Mouse (Mus musculus) adrenal gland, adult 8-10 months (tissue): ENCODE data around the gene Asb16. TPM values are rescaled to one million over a fixed set of nuclear protein-coding genes. Genes with fewer than 3 reads are reported as not detected.
"Not testable (repeated sequence)": the region's sequence is repeated elsewhere in the genome, so short reads cannot be mapped to it uniquely, and the experiment has no call there.

ENCODE experiments used
- DNase-seq: peaks from one replicate; pipeline ENCODE4 v3.0.0; 2022
- total RNA-seq, 4 experiments: library from RNA; stranded (reverse); gene quantifications; 2 replicates each; pipeline ENCODE4 v1.2.4; 2022

Asb16 gene
- total RNA-seq, 4 experiments from 2014 or later = 0.20 to 1.2 (median 0.78) TPM

- DNase-seq = no peak
Observed at GRCm38 (mm10) chr11:102241874-102242273, 26.7 kb upstream of the Asb16 start.

GRCm38 (mm10) chr11:102244926-102245449 lies 23.6 kb upstream of the Asb16 start:
- DNase-seq = peak; percentile 83

DNA sequence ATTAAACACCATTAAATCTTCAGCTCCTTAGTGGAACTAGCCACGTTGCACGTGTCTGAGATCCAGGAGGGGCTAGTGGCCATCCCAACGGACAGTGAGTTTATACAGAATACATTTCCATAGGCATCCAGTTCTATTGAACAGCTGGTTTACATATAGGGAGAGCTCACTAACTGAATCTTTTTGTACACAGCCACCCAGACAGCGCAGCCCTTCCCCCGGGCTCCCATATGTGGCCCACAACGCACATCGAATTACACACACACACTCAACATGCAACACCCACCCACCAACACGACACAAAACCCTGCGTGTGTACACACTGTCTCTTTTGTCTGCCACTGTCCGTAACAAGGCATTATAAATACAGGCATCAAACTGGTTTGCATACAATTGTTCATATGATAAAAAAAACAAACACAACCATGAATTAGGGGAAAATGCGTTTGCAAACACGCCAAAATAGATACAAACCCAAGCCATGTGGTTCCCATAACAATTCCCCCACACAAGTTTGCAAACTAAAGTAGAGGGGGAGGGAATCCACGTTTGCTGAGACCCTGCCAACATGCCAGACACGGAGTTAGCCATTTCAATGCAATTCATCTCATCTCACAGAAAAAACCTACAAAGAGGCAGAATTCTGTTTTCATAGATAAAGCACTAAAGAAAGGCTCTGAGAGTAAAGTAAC lies 22.8 kb upstream of the Asb16 start:
- DNase-seq = no peak

DNA sequence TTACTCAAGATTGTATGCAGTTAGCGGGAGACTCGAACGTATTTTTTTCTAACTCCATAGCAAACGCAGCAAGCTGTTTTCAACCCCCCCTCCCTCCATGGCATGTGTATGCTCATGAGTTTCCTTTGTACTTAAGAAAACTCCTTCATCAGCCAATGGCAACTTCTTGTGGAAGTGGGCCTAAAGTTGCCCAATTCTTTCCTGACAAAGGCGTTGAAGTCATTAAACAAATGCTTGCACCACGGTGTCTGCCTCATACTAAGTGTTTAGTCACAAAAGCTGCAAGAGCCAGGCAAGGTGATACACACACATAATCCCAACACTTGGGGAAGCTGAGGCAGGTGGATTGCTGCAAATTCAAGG lies 22.3 kb upstream of the Asb16 start:
- DNase-seq = no peak

DNA sequence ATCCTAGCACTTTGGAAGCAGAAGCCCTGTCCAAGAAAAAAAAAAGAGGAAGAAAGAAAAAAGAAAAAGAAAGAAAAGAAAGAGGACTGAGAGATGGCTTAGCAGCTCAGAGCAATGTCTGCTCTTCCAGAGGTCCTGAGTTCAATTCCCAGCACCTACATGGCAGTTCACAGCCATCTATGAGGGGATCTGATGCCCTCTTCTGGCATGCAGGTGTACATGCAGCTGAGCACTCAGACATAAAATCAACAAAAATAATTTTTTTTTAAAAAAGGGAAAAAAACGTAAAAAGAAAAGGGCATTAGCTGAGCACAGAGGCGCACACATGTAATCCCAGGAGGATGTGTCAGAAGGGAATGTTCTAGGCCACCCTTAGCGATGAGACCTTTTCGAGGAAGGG lies 21.7 kb upstream of the Asb16 start:
- no peak for DNase-seq

GRCm38 (mm10) chr11:102248630-102249230 lies 19.8 kb upstream of the Asb16 start, which contains the start of gene BC030867:
Gene BC030867, plus strand, starts transcription at chr11:102248882.
- peak; percentile 83 for DNase-seq

DNA sequence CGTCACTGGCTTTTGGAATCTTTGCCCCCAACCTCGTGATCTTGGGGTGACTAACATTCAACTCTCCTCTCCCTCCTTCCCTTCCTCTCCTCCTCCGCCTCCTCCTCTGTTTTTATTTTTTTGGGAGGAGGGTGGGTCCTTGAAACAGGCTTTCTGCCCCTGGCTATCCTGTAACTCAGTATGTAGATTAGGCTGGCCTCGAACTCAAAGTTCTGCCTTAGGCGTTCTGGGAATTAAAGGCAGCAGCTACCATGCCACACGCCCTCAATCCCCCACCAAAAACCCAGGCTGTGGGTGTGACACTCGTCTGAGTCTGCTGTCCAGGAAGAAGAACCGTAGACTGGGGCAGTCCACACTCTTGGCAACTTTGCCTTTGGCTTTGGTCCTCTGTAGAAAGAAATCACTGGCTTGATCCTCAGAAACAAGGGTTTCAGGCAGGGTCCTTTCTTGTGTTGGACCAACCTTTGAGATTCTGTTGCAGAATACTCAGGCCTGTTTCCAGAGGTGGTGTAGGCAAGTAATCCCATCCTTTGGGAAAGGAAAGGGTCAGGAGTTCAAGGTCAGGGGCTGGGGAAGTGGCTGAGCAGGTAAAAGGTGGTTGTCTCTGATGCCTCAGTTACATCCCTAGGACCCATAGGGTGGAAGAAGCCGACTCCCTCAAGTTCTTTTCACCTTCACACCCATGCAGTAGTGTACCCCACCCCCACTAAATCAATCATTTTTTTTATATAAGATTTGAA lies 19.0 kb upstream of the Asb16 start:
- no peak for DNase-seq

GRCm38 (mm10) chr11:102257514-102257913 lies 11.0 kb upstream of the Asb16 start:
- no peak for DNase-seq

DNA sequence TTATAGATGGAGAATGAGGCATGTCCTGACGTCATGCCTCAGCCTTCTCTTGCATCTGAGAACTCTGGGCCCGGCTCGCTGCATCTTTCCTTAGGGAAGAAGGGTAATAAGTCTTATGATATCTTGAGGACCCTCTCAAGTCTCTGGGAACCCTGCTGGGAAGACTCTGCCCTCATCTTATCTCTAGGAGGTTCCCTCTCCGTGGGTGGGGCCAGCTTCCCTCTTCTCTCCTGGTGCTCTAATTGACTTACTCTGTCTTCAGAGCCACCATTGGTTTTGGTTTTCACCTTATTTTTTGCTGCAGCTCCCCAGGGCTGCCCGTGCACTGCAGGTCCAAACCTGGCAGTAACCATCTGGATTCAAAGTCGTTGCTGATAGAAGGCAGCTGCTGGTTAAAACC lies 10.4 kb upstream of the Asb16 start:
- DNase-seq = no peak

GRCm38 (mm10) chr11:102258521-102258920 lies 10.0 kb upstream of the Asb16 start:
- no peak for DNase-seq

GRCm38 (mm10) chr11:102263211-102263610 lies 5.3 kb upstream of the Asb16 start:
- DNase-seq = no peak

DNA sequence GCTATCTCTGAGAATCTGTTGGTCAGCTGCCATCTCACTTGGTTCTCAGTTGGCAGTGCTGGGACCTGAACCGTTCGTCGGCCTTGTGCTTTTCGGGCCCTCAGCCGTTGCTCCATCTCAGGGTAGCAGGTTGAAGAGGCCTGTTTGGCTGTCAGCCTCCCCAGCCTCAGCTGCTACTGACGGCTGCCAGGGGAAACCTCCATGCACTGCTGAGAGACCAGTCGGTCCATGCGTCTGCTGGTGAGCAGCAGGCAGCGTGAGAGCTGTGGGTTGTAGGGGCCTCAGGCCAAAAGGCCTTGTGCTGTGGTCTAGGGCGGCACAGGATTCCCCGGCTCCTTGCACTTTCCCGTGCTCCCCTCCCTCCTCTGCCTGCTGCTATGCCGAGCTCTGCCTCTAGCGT lies 2.7 kb upstream of the Asb16 start:
- DNase-seq = no peak

- DNase-seq = no peak
Observed at GRCm38 (mm10) chr11:102266631-102267355, 1.8 kb upstream of the Asb16 start.

DNA sequence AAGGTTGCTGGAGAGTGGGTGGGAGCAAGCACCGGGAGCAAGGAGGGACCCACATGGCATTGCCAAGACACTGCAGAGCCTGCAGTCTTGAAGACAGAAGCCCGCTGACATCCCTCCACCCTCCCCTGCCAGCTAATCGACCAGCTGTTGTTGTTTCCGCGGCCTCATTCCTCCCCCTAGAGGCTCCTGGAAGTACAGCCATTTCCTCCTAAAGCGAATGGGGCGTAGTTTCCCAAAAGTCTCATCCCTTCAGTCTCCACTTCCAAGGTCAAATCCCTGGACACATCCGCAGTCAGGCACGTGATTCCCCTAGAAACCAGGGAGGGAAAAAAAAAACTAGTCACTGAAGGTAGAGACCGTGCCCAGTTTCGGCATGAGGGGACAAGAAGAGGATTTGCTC lies 1.1 kb upstream of the Asb16 start:
- peak; percentile 74 for DNase-seq

- DNase-seq = no peak
Observed at GRCm38 (mm10) chr11:102276411-102276915, 7.9 kb downstream of the Asb16 start.

GRCm38 (mm10) chr11:102277754-102278153 lies 9.2 kb downstream of the Asb16 start:
- no peak for DNase-seq

DNA sequence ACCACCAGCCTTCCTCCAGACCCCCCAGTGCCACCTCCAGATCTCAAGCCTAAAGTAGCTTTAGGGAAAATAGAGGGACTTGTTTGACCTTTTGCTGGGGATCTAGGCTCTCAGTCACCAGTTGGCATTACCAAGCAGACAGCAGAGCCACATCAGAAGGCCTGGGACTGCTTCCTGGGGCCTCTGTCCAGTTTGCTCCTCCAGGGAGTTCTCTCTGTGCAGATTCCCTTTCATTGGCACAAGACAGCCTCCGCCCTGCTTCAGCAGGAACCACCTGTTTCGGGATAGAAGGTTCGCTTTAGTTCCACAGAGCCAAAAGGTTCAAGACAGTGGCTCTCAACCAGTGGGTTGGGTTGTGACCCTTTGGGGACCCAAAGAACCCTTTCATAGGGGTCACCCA lies 11.1 kb downstream of the Asb16 start:
- DNase-seq = no peak

- not testable (repeated sequence) for DNase-seq
Observed at GRCm38 (mm10) chr11:102280267-102280666, 11.7 kb downstream of the Asb16 start.

GRCm38 (mm10) chr11:102283922-102284321 lies 15.4 kb downstream of the Asb16 start:
- no peak for DNase-seq

DNA sequence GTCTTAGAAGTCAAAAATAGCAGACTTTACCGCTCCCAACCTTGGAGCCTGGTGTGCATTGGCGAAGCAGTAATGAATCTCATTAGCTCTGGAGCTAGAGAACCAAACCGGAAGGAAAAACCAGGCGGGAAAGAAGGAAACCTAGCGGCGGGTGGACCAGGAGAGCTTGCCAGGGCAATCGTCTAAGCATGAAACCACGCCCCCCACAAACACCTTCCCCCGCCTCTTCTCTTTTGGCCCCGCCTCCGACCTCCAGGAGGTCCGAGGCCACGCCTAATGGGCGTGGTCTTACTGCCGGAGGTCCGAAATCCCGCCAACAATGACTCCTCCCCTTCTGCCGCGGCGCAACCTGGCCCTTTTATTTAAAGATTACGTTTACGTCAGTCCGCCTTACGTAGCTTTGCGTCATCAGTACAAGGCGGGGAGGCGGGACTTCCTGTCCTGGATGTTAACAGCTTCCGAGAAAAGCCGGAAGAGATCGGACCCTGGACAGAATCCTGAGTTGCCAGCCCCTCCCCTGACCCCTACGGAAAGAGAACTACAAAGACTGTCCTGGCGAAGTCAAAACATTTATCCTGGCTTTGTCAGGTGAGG lies 16.1 kb downstream of the Asb16 start, which contains the start of gene Tmub2:
TSS of gene Tmub2 (plus strand) at position 431 of the 594 bp plus-strand sequence.
- peak; percentile 97 for DNase-seq

DNA sequence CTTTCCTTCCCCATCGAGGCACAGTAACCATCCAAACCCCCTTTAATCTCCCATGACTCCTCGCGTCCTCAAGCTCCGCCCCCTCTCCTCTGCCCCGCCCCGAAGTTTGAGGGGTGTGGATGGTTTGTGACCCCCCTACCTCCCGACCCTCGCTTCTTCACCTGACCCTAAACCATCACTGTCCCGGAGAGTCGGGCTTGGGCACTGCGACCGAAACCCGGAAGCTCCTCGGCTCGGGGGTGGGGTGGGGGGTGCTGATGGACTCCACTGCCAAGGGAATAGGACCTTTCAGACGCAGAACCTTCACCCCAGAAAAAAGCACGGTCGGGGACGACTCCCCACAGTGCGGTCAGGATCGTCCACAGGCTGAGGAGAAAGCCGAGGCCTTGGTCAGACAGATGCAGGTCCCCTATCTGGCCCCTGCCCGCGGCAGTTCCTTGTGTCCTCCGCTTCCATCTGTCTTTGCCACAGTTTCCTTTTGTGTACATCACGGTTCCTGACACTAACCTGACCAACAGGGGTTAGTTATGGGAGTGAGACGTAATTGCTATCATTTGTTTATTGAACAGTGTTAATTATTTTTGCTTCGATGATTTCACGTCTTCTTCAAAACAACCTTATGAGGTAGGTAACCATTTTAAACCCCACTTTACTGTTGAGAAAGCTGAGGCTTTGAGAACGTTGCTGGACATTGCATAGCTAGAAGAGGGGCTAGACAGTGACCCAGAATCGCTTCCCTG lies 16.7 kb downstream of the Asb16 start:
- peak; percentile 77 for DNase-seq
